Mouse (Mus musculus) heart, embryonic 14.5 days (tissue): ENCODE measurements at regions not wholly inside any gene's neighbourhood (a gene's known extent, or its start where the extent isn't known, plus 50 kb on each side); places are given as distances from the start of the nearest gene placed in this dataset.

Experiments used
- ATAC-seq: fragments of 200-750 bp; cut with Nextera tagmentation; 2 replicates; pipeline ENCODE4 v1.8.0; 2017; ENCODE audit warnings: low read depth, moderate TSS enrichment; ENCODE audit not compliant: insufficient number of reproducible peaks, insufficient read depth, low FRiP score
- H3K27ac ChIP-seq, 2 experiments: fragments of 200-500 bp in 1 of 2; fragments of 300-500 bp in 1 of 2; sonication (generic) in 1 of 2; replicated peaks in 1 of 2; 2 replicates each; pipeline ENCODE4 v1.5.1; 2012 to 2014; ENCODE audit warnings: low read depth in 2 of 2, low read length in 2 of 2, control low read depth in 1 of 2, mild to moderate bottlenecking in 1 of 2, mixed read lengths in 1 of 2; ENCODE audit not compliant: control insufficient read depth in 1 of 2, insufficient read depth in 1 of 2
- H3K27me3 ChIP-seq: fragments of 300-500 bp; sonication (generic); 2 replicates; pipeline ENCODE4 v1.6.1; 2014; ENCODE audit warnings: mild to moderate bottlenecking, low read length, control low read depth; ENCODE audit not compliant: control insufficient read depth, insufficient read depth
- H3K36me3 ChIP-seq: fragments of 300-500 bp; sonication (generic); 2 replicates; pipeline ENCODE4 v1.6.1; 2014; ENCODE audit warnings: mild to moderate bottlenecking, control low read depth, low read length, mixed read lengths; ENCODE audit not compliant: control insufficient read depth, insufficient read depth
- H3K4me1 ChIP-seq, 2 experiments: fragments of 200-500 bp in 1 of 2; fragments of 300-500 bp in 1 of 2; sonication (generic) in 1 of 2; 2 replicates each; pipeline ENCODE4 v1.6.1; 2012 to 2014; ENCODE audit warnings: low read length in 2 of 2, control low read depth in 1 of 2, mixed read lengths in 1 of 2; ENCODE audit not compliant: control insufficient read depth in 2 of 2, insufficient read depth in 2 of 2
- H3K4me2 ChIP-seq: fragments of 300-500 bp; sonication (generic); 2 replicates; pipeline ENCODE4 v1.6.1; 2014; ENCODE audit warnings: mild to moderate bottlenecking, low read length
- H3K4me3 ChIP-seq, 2 experiments: fragments of 200-500 bp in 1 of 2; fragments of 300-500 bp in 1 of 2; sonication (generic) in 1 of 2; 2 replicates each; pipeline ENCODE4 v1.5.1; 2012 to 2014; ENCODE audit warnings: low read length in 2 of 2, mild to moderate bottlenecking in 2 of 2, control low read depth in 1 of 2, low read depth in 1 of 2, moderate library complexity in 1 of 2; ENCODE audit not compliant: control insufficient read depth in 1 of 2, insufficient read depth in 1 of 2
- H3K9ac ChIP-seq: fragments of 300-500 bp; sonication (generic); 2 replicates; pipeline ENCODE4 v1.6.1; 2014; ENCODE audit warnings: mild to moderate bottlenecking, low read length
- H3K9me3 ChIP-seq: fragments of 300-500 bp; sonication (generic); 2 replicates; pipeline ENCODE4 v1.6.1; 2016; ENCODE audit warnings: low read length, control low read depth; ENCODE audit not compliant: control insufficient read depth
- WGBS: fragments of 180-500 bp; shearing (Covaris S2); extraction: QIAGEN DNeasy Blood & Tissue Kit; methylation state at CpG from one replicate; pipeline ENCODE4 v1.1.7; 2014; 5-methylcytosine and 5-hydroxymethylcytosine counted together

GRCm38 (mm10) chr5:45099082-45099481 is 299.6 kb upstream of the Ldb2 start:
- no peak overlapping the region for H3K9ac ChIP-seq
- H3K27me3 ChIP-seq: no peaks in the 10 kb centered on the region
- H3K27ac ChIP-seq: no peak overlapping the region
- H3K4me1 ChIP-seq: no peaks in the 10 kb centered on the region
- no peaks in the 10 kb centered on the region for H3K36me3 ChIP-seq
- no peak overlapping the region for H3K4me3 ChIP-seq
- H3K9me3 ChIP-seq: no peaks in the 10 kb centered on the region
- no peak overlapping the region for H3K4me2 ChIP-seq
- ATAC-seq: no peak
- WGBS: 89% methylated on average over 2 of the region's 2 CpGs

GRCm38 (mm10) chr5:45097941-45098340 is 298.5 kb upstream of the Ldb2 start:
- H3K27ac ChIP-seq: no peak overlapping the region
- H3K4me2 ChIP-seq: no peak overlapping the region
- no peaks in the 10 kb centered on the region for H3K9me3 ChIP-seq
- no peaks in the 10 kb centered on the region for H3K36me3 ChIP-seq
- H3K4me1 ChIP-seq: no peaks in the 10 kb centered on the region
- H3K4me3 ChIP-seq: no peak overlapping the region
- ATAC-seq: no peak
- H3K9ac ChIP-seq: no peak overlapping the region
- WGBS: 83% methylated on average over 1 of the region's 1 CpGs
- H3K27me3 ChIP-seq: no peaks in the 10 kb centered on the region

GRCm38 (mm10) chr5:45084741-45085140 is 285.3 kb upstream of the Ldb2 start:
- Histone ChIP-seq H3K27me3 (no peaks in the 10 kb centered on the region), H3K4me3 (no peak overlapping the region), H3K9me3 (0 out of 2 replicates have a peak, but pooled peaks cover 3% of the 10 kb centered on the region), H3K4me2 (no peak overlapping the region), H3K4me1 (no peaks in the 10 kb centered on the region), H3K36me3 (no peaks in the 10 kb centered on the region), H3K27ac (no peak overlapping the region), H3K9ac (no peak overlapping the region)
- ATAC-seq: no peak
- 80% methylated on average over 1 of the region's 1 CpGs for WGBS

- Histone ChIP-seq H3K9me3 (no peaks in the 10 kb centered on the region), H3K4me2 (no peak overlapping the region), H3K27me3 (no peaks in the 10 kb centered on the region), H3K36me3 (no peaks in the 10 kb centered on the region), H3K4me1 (no peaks in the 10 kb centered on the region), H3K4me3 (no peak overlapping the region), H3K9ac (no peak overlapping the region), H3K27ac (no peak overlapping the region)
- ATAC-seq: no peak
Measured at GRCm38 (mm10) chr5:45082601-45083000, 283.1 kb upstream of the Ldb2 start.

GRCm38 (mm10) chr5:45076347-45076890 is 276.9 kb upstream of the Ldb2 start:
- no peaks in the 10 kb centered on the region for H3K27me3 ChIP-seq
- 82% methylated on average over 4 of the region's 4 CpGs for WGBS
- ATAC-seq: no peak
- H3K4me2 ChIP-seq: no peak overlapping the region
- no peaks in the 10 kb centered on the region for H3K36me3 ChIP-seq
- no peaks in the 10 kb centered on the region for H3K4me1 ChIP-seq
- no peak overlapping the region for H3K4me3 ChIP-seq
- H3K27ac ChIP-seq: no peak overlapping the region
- no peak overlapping the region for H3K9ac ChIP-seq
- no peaks in the 10 kb centered on the region for H3K9me3 ChIP-seq

- H3K4me1 ChIP-seq: no peaks in the 10 kb centered on the region
- H3K27ac ChIP-seq: no peak overlapping the region
- H3K9me3 ChIP-seq: no peaks in the 10 kb centered on the region
- H3K4me2 ChIP-seq: no peak overlapping the region
- ATAC-seq: no peak
- H3K36me3 ChIP-seq: no peaks in the 10 kb centered on the region
- no peak overlapping the region for H3K9ac ChIP-seq
- no peak overlapping the region for H3K4me3 ChIP-seq
- H3K27me3 ChIP-seq: no peaks in the 10 kb centered on the region
Measured at GRCm38 (mm10) chr5:45075195-45075594, 275.7 kb upstream of the Ldb2 start.

GRCm38 (mm10) chr5:45072529-45072928 is 273.0 kb upstream of the Ldb2 start:
- Histone ChIP-seq H3K9ac (no peak overlapping the region), H3K27me3 (no peaks in the 10 kb centered on the region), H3K27ac (no peak overlapping the region), H3K36me3 (no peaks in the 10 kb centered on the region), H3K9me3 (no peaks in the 10 kb centered on the region), H3K4me2 (no peak overlapping the region), H3K4me3 (no peak overlapping the region), H3K4me1 (no peaks in the 10 kb centered on the region)
- ATAC-seq: no peak
- 51% methylated on average over 1 of the region's 1 CpGs for WGBS

GRCm38 (mm10) chr5:45065917-45066699 is 266.6 kb upstream of the Ldb2 start:
- Histone ChIP-seq H3K36me3 (no peaks in the 10 kb centered on the region), H3K4me3 (no peak overlapping the region), H3K4me1 (no peaks in the 10 kb centered on the region), H3K9me3 (no peaks in the 10 kb centered on the region), H3K27ac (no peak overlapping the region), H3K4me2 (no peak overlapping the region), H3K9ac (no peak overlapping the region), H3K27me3 (no peaks in the 10 kb centered on the region)
- ATAC-seq: no peak
- 84% methylated on average over 8 of the region's 8 CpGs for WGBS
